Mouse (Mus musculus) midbrain, embryonic 15.5 days (tissue): ENCODE measurements around the gene Actr3. TPM values are rescaled to one million over a fixed set of nuclear protein-coding genes. Genes with fewer than 3 reads are reported as not detected.

Source experiments
- ATAC-seq: fragments of 200-750 bp; cut with Nextera tagmentation; replicated peaks from 2 replicates; pipeline ENCODE4 v1.8.0; 2017; ENCODE audit warnings: moderate TSS enrichment
- H3K27ac ChIP-seq: fragments of 300-500 bp; sonication (generic); 2 replicates; pipeline ENCODE4 v1.5.1; 2015; ENCODE audit warnings: mild to moderate bottlenecking, inconsistent platforms
- H3K27me3 ChIP-seq: fragments of 300-500 bp; sonication (generic); replicated peaks from 2 replicates; pipeline ENCODE4 v1.6.1; 2015; ENCODE audit warnings: inconsistent platforms
- H3K36me3 ChIP-seq: fragments of 300-500 bp; sonication (generic); replicated peaks from 2 replicates; pipeline ENCODE4 v1.6.1; 2015; ENCODE audit warnings: inconsistent platforms
- H3K4me1 ChIP-seq: fragments of 300-500 bp; sonication (generic); 2 replicates; pipeline ENCODE4 v1.6.1; 2015; ENCODE audit warnings: inconsistent platforms
- H3K4me2 ChIP-seq: fragments of 300-500 bp; sonication (generic); 2 replicates; pipeline ENCODE4 v1.6.1; 2015; ENCODE audit warnings: inconsistent platforms, mild to moderate bottlenecking, moderate library complexity
- H3K4me3 ChIP-seq: fragments of 300-500 bp; sonication (generic); 2 replicates; pipeline ENCODE4 v1.5.1; 2015; ENCODE audit warnings: mild to moderate bottlenecking, inconsistent platforms
- H3K9ac ChIP-seq: fragments of 300-500 bp; sonication (generic); 2 replicates; pipeline ENCODE4 v1.6.1; 2015; ENCODE audit warnings: mild to moderate bottlenecking, inconsistent platforms
- H3K9me3 ChIP-seq: fragments of 300-500 bp; sonication (generic); 2 replicates; pipeline ENCODE4 v1.6.1; 2016; ENCODE audit warnings: inconsistent platforms
- WGBS: fragments of 180-500 bp; shearing (Covaris S2); methylation state at CpG from one replicate; pipeline ENCODE4 v1.1.7; 2015; ENCODE audit warnings: mixed read lengths; 5-methylcytosine and 5-hydroxymethylcytosine counted together
- polyA plus RNA-seq: library from polyadenylated mRNA; unstranded; fragments of >200 nt; fragmentation: Nextera tagmentation; extraction: Ambion mirVana; gene quantifications from 2 replicates; pipeline ENCODE4 v1.2.1, GENCODE M21; 2015

The Actr3 gene
- polyA plus RNA-seq: 224 and 228 TPM in 2 replicates

GRCm38 (mm10) chr1:125435369-125436135 lies at the start of gene Actr3:
TSS of gene Actr3 (minus strand) at chr1:125435727.
- peaks cover 35% of the 10 kb centered on the region for H3K4me1 ChIP-seq
- WGBS: under 1% methylated on average over 58 of the region's 59 CpGs
- H3K9ac ChIP-seq: peak within 1 kb of the TSS; percentile 94
- H3K9me3 ChIP-seq: no peaks in the 10 kb centered on the region
- peak; percentile 97 for ATAC-seq
- H3K36me3 ChIP-seq: no peaks in the 10 kb centered on the region
- no peaks in the 10 kb centered on the region for H3K27me3 ChIP-seq
- peak within 1 kb of the TSS; percentile 60 for H3K4me2 ChIP-seq
- H3K27ac ChIP-seq: peak within 1 kb of the TSS; percentile 96
- peak within 1 kb of the TSS; percentile 88 for H3K4me3 ChIP-seq

- H3K4me2 ChIP-seq: no peak overlapping the region
- H3K9me3 ChIP-seq: no peaks in the 10 kb centered on the region
- ATAC-seq: peak; percentile 37; the same call in 1 of the 2 replicates
- no peak overlapping the region for H3K4me3 ChIP-seq
- H3K36me3 ChIP-seq: no peaks in the 10 kb centered on the region
- H3K4me1 ChIP-seq: no peaks in the 10 kb centered on the region
- 67% methylated on average over 10 of the region's 10 CpGs for WGBS
- H3K9ac ChIP-seq: no peak overlapping the region
- no peak overlapping the region; the same call in 1 of the 2 replicates for H3K27ac ChIP-seq
- H3K27me3 ChIP-seq: no peaks in the 10 kb centered on the region
Observed at GRCm38 (mm10) chr1:125482459-125483287, 47.1 kb upstream of the Actr3 start.

- Histone ChIP-seq H3K9me3 (no peaks in the 10 kb centered on the region), H3K27ac (no peak overlapping the region), H3K4me1 (no peaks in the 10 kb centered on the region), H3K4me2 (no peak overlapping the region), H3K4me3 (no peak overlapping the region), H3K9ac (no peak overlapping the region), H3K36me3 (no peaks in the 10 kb centered on the region), H3K27me3 (no peaks in the 10 kb centered on the region)
- ATAC-seq: no peak
Observed at GRCm38 (mm10) chr1:125481842-125482241, 46.3 kb upstream of the Actr3 start.

- no peak overlapping the region for H3K4me2 ChIP-seq
- H3K9me3 ChIP-seq: no peaks in the 10 kb centered on the region
- ATAC-seq: no peak
- no peak overlapping the region for H3K9ac ChIP-seq
- H3K36me3 ChIP-seq: no peaks in the 10 kb centered on the region
- H3K27me3 ChIP-seq: no peaks in the 10 kb centered on the region
- no peak overlapping the region for H3K27ac ChIP-seq
- H3K4me1 ChIP-seq: no peaks in the 10 kb centered on the region
- H3K4me3 ChIP-seq: no peak overlapping the region
- 87% methylated on average over 6 of the region's 6 CpGs for WGBS
Observed at GRCm38 (mm10) chr1:125478588-125478987, 43.1 kb upstream of the Actr3 start.

- H3K36me3 ChIP-seq: no peaks in the 10 kb centered on the region
- no peaks in the 10 kb centered on the region for H3K4me1 ChIP-seq
- H3K4me2 ChIP-seq: no peak overlapping the region
- H3K4me3 ChIP-seq: no peak overlapping the region
- H3K9ac ChIP-seq: no peak overlapping the region
- 76% methylated on average over 6 of the region's 6 CpGs for WGBS
- no peak for ATAC-seq
- H3K27ac ChIP-seq: no peak overlapping the region
- H3K27me3 ChIP-seq: no peaks in the 10 kb centered on the region
- no peaks in the 10 kb centered on the region for H3K9me3 ChIP-seq
Observed at GRCm38 (mm10) chr1:125475961-125476682, 40.6 kb upstream of the Actr3 start.

GRCm38 (mm10) chr1:125473866-125474265 lies 38.3 kb upstream of the Actr3 start:
- H3K27ac ChIP-seq: no peak overlapping the region
- no peaks in the 10 kb centered on the region for H3K36me3 ChIP-seq
- no peak overlapping the region for H3K4me2 ChIP-seq
- no peaks in the 10 kb centered on the region for H3K9me3 ChIP-seq
- H3K27me3 ChIP-seq: no peaks in the 10 kb centered on the region
- no peak overlapping the region for H3K4me3 ChIP-seq
- no peak for ATAC-seq
- no peaks in the 10 kb centered on the region for H3K4me1 ChIP-seq
- no peak overlapping the region for H3K9ac ChIP-seq
- WGBS: 91% methylated on average over 3 of the region's 3 CpGs

- 83% methylated on average over 4 of the region's 4 CpGs for WGBS
- no peaks in the 10 kb centered on the region for H3K27me3 ChIP-seq
- H3K4me3 ChIP-seq: no peak overlapping the region
- H3K9ac ChIP-seq: no peak overlapping the region
- H3K36me3 ChIP-seq: no peaks in the 10 kb centered on the region
- no peak overlapping the region for H3K27ac ChIP-seq
- H3K4me1 ChIP-seq: no peaks in the 10 kb centered on the region
- no peak for ATAC-seq
- no peaks in the 10 kb centered on the region for H3K9me3 ChIP-seq
- no peak overlapping the region for H3K4me2 ChIP-seq
Observed at GRCm38 (mm10) chr1:125473126-125473666, 37.7 kb upstream of the Actr3 start.

GRCm38 (mm10) chr1:125470805-125471648 lies 35.5 kb upstream of the Actr3 start:
- Histone ChIP-seq H3K36me3 (no peaks in the 10 kb centered on the region), H3K27ac (no peak overlapping the region), H3K4me1 (no peaks in the 10 kb centered on the region), H3K9ac (no peak overlapping the region), H3K4me2 (no peak overlapping the region), H3K4me3 (no peak overlapping the region), H3K9me3 (no peaks in the 10 kb centered on the region), H3K27me3 (no peaks in the 10 kb centered on the region)
- 88% methylated on average over 4 of the region's 4 CpGs for WGBS
- no peak for ATAC-seq

GRCm38 (mm10) chr1:125467936-125468335 lies 32.4 kb upstream of the Actr3 start:
- Histone ChIP-seq H3K4me3 (no peak overlapping the region), H3K36me3 (no peaks in the 10 kb centered on the region), H3K9me3 (no peaks in the 10 kb centered on the region), H3K27me3 (no peaks in the 10 kb centered on the region), H3K4me2 (no peak overlapping the region), H3K4me1 (no peaks in the 10 kb centered on the region), H3K9ac (no peak overlapping the region), H3K27ac (no peak overlapping the region)
- no peak for ATAC-seq
- 94% methylated on average over 4 of the region's 4 CpGs for WGBS

GRCm38 (mm10) chr1:125466621-125467257 lies 31.2 kb upstream of the Actr3 start:
- no peak overlapping the region for H3K4me3 ChIP-seq
- no peak overlapping the region for H3K9ac ChIP-seq
- no peaks in the 10 kb centered on the region for H3K9me3 ChIP-seq
- H3K4me2 ChIP-seq: no peak overlapping the region
- H3K4me1 ChIP-seq: no peaks in the 10 kb centered on the region
- no peak for ATAC-seq
- no peaks in the 10 kb centered on the region for H3K36me3 ChIP-seq
- WGBS: 86% methylated on average over 10 of the region's 10 CpGs
- H3K27me3 ChIP-seq: no peaks in the 10 kb centered on the region
- H3K27ac ChIP-seq: no peak overlapping the region

GRCm38 (mm10) chr1:125464011-125464410 lies 28.5 kb upstream of the Actr3 start:
- no peak for ATAC-seq
- Histone ChIP-seq H3K27ac (no peak overlapping the region), H3K9ac (no peak overlapping the region), H3K9me3 (no peaks in the 10 kb centered on the region), H3K36me3 (no peaks in the 10 kb centered on the region), H3K4me3 (no peak overlapping the region), H3K27me3 (no peaks in the 10 kb centered on the region), H3K4me1 (no peaks in the 10 kb centered on the region), H3K4me2 (no peak overlapping the region)
- 88% methylated on average over 4 of the region's 4 CpGs for WGBS
